Mouse (Mus musculus): ENCODE measurements at regions not wholly inside any gene's neighbourhood (a gene's known extent, or its start where the extent isn't known, plus 50 kb on each side); places are given as distances from the start of the nearest gene placed in this dataset.

DNA sequence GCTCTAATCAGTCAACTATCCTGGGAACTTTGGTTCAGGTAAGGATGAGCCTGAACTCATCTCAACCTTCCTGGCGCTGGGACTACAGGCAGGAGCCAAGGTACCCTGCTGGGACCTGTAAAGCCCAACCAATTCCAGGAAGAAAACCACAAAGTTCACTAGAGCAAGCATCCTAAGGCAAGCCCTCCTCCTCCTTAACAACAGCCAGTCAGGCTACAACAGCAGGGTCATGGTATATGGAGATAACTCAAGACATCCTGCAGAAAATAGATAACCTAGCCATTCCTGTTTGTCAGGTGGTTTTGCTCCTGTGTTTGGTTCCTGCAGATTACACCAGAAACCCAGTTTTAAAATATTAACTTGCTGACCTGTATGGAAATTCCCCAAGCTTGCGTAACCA, 128.4 kb downstream of the Matn1 start:
- TF ChIP-seq POLR2A (IDR thresholded peaks at IDR 0.05; ENCODE audit: control insufficient read depth, low read depth, low read length) (no peak), CTCF (IDR thresholded peaks at IDR 0.05; ENCODE audit: control insufficient read depth, insufficient read depth, insufficient replicate concordance, low read depth, low read length) (no peak)

All from testis, adult 2 months (tissue).